In the genomic region with DNA sequence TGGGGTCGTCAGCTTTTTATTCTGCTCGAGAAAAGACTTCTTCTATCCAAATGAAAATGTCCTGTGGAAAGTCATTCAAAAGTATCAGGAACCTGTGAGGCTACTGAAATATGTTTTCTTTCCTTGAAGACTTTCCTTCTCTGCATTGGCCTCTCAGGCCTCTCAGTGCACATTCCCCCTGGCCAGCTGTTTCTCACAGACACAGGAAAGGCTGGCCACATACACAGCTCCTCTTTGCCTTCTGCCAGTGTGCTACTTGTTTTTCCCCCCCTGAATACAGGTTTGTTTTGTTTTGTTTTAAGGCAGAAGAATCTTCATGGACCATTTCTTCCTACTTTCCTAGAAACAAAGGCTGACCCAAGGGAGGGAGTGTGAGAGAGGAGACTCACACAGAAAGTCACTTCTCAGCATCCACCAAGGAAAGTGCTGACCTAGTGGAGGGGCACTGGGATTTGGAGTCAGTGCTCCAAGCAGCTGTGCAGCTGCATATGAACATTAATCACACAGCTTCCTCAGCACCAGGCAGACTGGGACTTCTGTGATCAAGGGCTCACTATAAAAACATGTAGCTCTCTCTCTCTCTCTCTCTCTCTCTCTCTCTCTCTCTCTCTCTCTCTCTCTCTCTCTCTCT, we compare ENCODE assay signal across 15 mouse cellular contexts.
DNase-seq lines count a peak whose midpoint lies in the region; ATAC-seq and TF ChIP-seq lines count a peak whose summit lies in the region.
"Had no signal": no experiment of that assay in that cellular context is flagged by ENCODE, and none has a peak within 500 bp of the region (broad histone marks: within the 10 kb centered on the region; RNA-seq: fewer than 3 reads in every experiment).

No protein-coding gene starts in this region.

- no peak overlapping the region for H3K4me3 ChIP-seq in kidney, adult 2 months (ENCODE audit: insufficient read depth, low read depth, low read length)
- H3K4me3 ChIP-seq in neural tube, embryonic 14.5 days (ENCODE audit: low read depth, low read length) = no peak overlapping the region
- H3K4me3 ChIP-seq in forebrain, embryonic 15.5 days = no peak overlapping the region
- H3K4me3 ChIP-seq: left cerebral cortex, adult 2 months; liver, embryonic 15.5 days; midbrain, embryonic 15.5 days had no signal

- no peaks in the 10 kb centered on the region for H3K27me3 ChIP-seq in kidney, adult 2 months (replicated peaks; ENCODE audit: control insufficient read depth, insufficient read depth, low read length)
- H3K27me3 ChIP-seq in neural tube, embryonic 14.5 days (ENCODE audit: control insufficient read depth, insufficient read depth, low read length) = no peaks in the 10 kb centered on the region
- H3K27me3 ChIP-seq in forebrain, embryonic 15.5 days = no peaks in the 10 kb centered on the region
- H3K27me3 ChIP-seq: liver, embryonic 15.5 days; midbrain, embryonic 15.5 days had no signal

- 43% methylated on average over 2 of the region's 2 CpGs for WGBS in kidney, adult 2 months
- 93% methylated on average over 2 of the region's 2 CpGs for WGBS in neural tube, embryonic 14.5 days
- WGBS in forebrain, embryonic 15.5 days = 84% methylated on average over 2 of the region's 2 CpGs

- TF ChIP-seq POLR2A in kidney, adult 2 months (IDR thresholded peaks at IDR 0.05; ENCODE audit: low read depth, low read length) = no peak

- H3K9me3 ChIP-seq in neural tube, embryonic 14.5 days (ENCODE audit: control insufficient read depth, low read length) = no peaks in the 10 kb centered on the region
- no peaks in the 10 kb centered on the region for H3K9me3 ChIP-seq in forebrain, embryonic 15.5 days
- H3K9me3 ChIP-seq: liver, embryonic 15.5 days; midbrain, embryonic 15.5 days had no signal

- no peak overlapping the region for H3K27ac ChIP-seq in kidney, adult 2 months (ENCODE audit: insufficient read depth, low read depth, low read length)
- H3K27ac ChIP-seq in neural tube, embryonic 14.5 days (ENCODE audit: low read depth, low read length) = 0 out of 2 replicates have a peak overlapping the region, but pooled peaks have one; percentile 22
- H3K27ac ChIP-seq in forebrain, embryonic 15.5 days (replicated peaks) = no peak overlapping the region
- H3K27ac ChIP-seq: left cerebral cortex, adult 2 months; liver, embryonic 15.5 days; midbrain, embryonic 15.5 days had no signal

- H3K36me3 ChIP-seq in kidney, adult 2 months (ENCODE audit: control insufficient read depth, insufficient read depth, low read length) = no peaks in the 10 kb centered on the region
- H3K36me3 ChIP-seq in neural tube, embryonic 14.5 days (ENCODE audit: control insufficient read depth, insufficient read depth, low read length) = no peaks in the 10 kb centered on the region
- no peaks in the 10 kb centered on the region for H3K36me3 ChIP-seq in forebrain, embryonic 15.5 days
- H3K36me3 ChIP-seq: liver, embryonic 15.5 days; midbrain, embryonic 15.5 days had no signal

- ATAC-seq in neural tube, embryonic 14.5 days (ENCODE audit: low read depth) = no peak
- ATAC-seq in erythroblast, adult 5-6 weeks (replicated peaks; ENCODE audit: low FRiP score, poor library complexity, severe bottlenecking) = no peak
- no peak for ATAC-seq in forebrain, embryonic 15.5 days (replicated peaks)
- ATAC-seq: CD4-positive, CD25-positive, alpha-beta regulatory T cell, adult 4 months; midbrain, embryonic 15.5 days had no signal

- H3K4me2 ChIP-seq in neural tube, embryonic 14.5 days (ENCODE audit: low read depth, low read length) = no peak overlapping the region
- H3K4me2 ChIP-seq in forebrain, embryonic 15.5 days (replicated peaks) = no peak overlapping the region
- H3K4me2 ChIP-seq: liver, embryonic 15.5 days; midbrain, embryonic 15.5 days had no signal

- H3K9ac ChIP-seq in neural tube, embryonic 14.5 days (replicated peaks; ENCODE audit: low read depth, low read length) = no peak overlapping the region
- H3K9ac ChIP-seq in forebrain, embryonic 15.5 days (replicated peaks) = no peak overlapping the region
- H3K9ac ChIP-seq: liver, embryonic 15.5 days; midbrain, embryonic 15.5 days had no signal

- no peak for TF ChIP-seq CTCF in kidney, adult 2 months (conservative IDR thresholded peaks at IDR 0.05; ENCODE audit: insufficient read depth, insufficient read length, low read depth, low read length)

- no peaks in the 10 kb centered on the region for H3K4me1 ChIP-seq in kidney, adult 2 months (ENCODE audit: control insufficient read depth, insufficient read depth, low read length)
- no peaks in the 10 kb centered on the region for H3K4me1 ChIP-seq in neural tube, embryonic 14.5 days (ENCODE audit: control insufficient read depth, insufficient read depth, low read length)
- no peaks in the 10 kb centered on the region for H3K4me1 ChIP-seq in forebrain, embryonic 15.5 days
- H3K4me1 ChIP-seq: liver, embryonic 15.5 days; midbrain, embryonic 15.5 days had no signal

- DNase-seq in kidney, adult 2 months = peak; percentile 1
- no peak for DNase-seq in kidney, adult 11 months
- peak; percentile 41 for DNase-seq in embryo, embryonic 11.5 days (ENCODE audit: low read depth, low spot score)
- DNase-seq in kidney, postnatal 10 days = peak; percentile 47
- no peak for DNase-seq in retina, postnatal 1 day
- DNase-seq: cerebellum, adult 2 months; heart, adult 18-20 months; lung, postnatal 36 days had no signal

Comparison
In these comparisons a context has a peak if more than half of its experiments do, and no peak if none do; other contexts are left out.
1. DNase-seq: peak in kidney, adult 2 months (single experiment), embryo, embryonic 11.5 days (single experiment) and kidney, postnatal 10 days (single experiment); none in kidney, adult 11 months (single experiment) and retina, postnatal 1 day (single experiment).